Mouse (Mus musculus): ENCODE data around the gene Cx3cr1.

Cx3cr1 gene

GRCm38 (mm10) chr9:120081967-120082366 lies 12.3 kb upstream of the Cx3cr1 start:
- no peak for DNase-seq

GRCm38 (mm10) chr9:120081247-120081646 lies 11.6 kb upstream of the Cx3cr1 start:
- DNase-seq = peak; percentile 42

GRCm38 (mm10) chr9:120080546-120081108 lies 10.9 kb upstream of the Cx3cr1 start:
- no peak for DNase-seq

- no peak for DNase-seq
These were observed 10.2 kb upstream of the Cx3cr1 start for GRCm38 (mm10) chr9:120079901-120080300.

GRCm38 (mm10) chr9:120078241-120078640 lies 8.6 kb upstream of the Cx3cr1 start:
- no peak for DNase-seq

GRCm38 (mm10) chr9:120074516-120074915 lies 4.8 kb upstream of the Cx3cr1 start:
- DNase-seq = no peak

GRCm38 (mm10) chr9:120073169-120073568 lies 3.5 kb upstream of the Cx3cr1 start:
- peak; percentile 71 for DNase-seq

GRCm38 (mm10) chr9:120071251-120071650 lies 1.6 kb upstream of the Cx3cr1 start:
- DNase-seq = no peak

- DNase-seq = peak; percentile 22
These were observed 1.6 kb downstream of the Cx3cr1 start for GRCm38 (mm10) chr9:120068047-120068446.

GRCm38 (mm10) chr9:120067609-120068008 lies 2.1 kb downstream of the Cx3cr1 start:
- no peak for DNase-seq

- no peak for DNase-seq
These were observed 5.4 kb downstream of the Cx3cr1 start for GRCm38 (mm10) chr9:120064317-120064716.

- no peak for DNase-seq
These were observed 10.9 kb downstream of the Cx3cr1 start for GRCm38 (mm10) chr9:120058730-120059129.

- DNase-seq = no peak
These were observed 13.5 kb downstream of the Cx3cr1 start for GRCm38 (mm10) chr9:120056201-120056600.

- DNase-seq = peak; percentile 25
These were observed 15.0 kb downstream of the Cx3cr1 start for GRCm38 (mm10) chr9:120054545-120055277.

- DNase-seq = no peak
These were observed 20.3 kb downstream of the Cx3cr1 start for GRCm38 (mm10) chr9:120049407-120049806.

GRCm38 (mm10) chr9:120048495-120048894 lies 21.2 kb downstream of the Cx3cr1 start:
- no peak for DNase-seq

- DNase-seq = no peak
These were observed 26.6 kb downstream of the Cx3cr1 start for GRCm38 (mm10) chr9:120043115-120043514.

GRCm38 (mm10) chr9:120037414-120037813 lies 32.3 kb downstream of the Cx3cr1 start:
- no peak for DNase-seq

- no peak for DNase-seq
These were observed 35.3 kb downstream of the Cx3cr1 start for GRCm38 (mm10) chr9:120034375-120034774.

GRCm38 (mm10) chr9:120032710-120033109 lies 37.0 kb downstream of the Cx3cr1 start:
- DNase-seq = no peak

GRCm38 (mm10) chr9:120030421-120030820 lies 39.3 kb downstream of the Cx3cr1 start:
- DNase-seq = no peak

- no peak for DNase-seq
These were observed 39.8 kb downstream of the Cx3cr1 start for GRCm38 (mm10) chr9:120029880-120030279.

- peak; percentile 39 for DNase-seq
These were observed 42.1 kb downstream of the Cx3cr1 start for GRCm38 (mm10) chr9:120027401-120028151.

GRCm38 (mm10) chr9:120024625-120025024 lies 45.1 kb downstream of the Cx3cr1 start:
- no peak for DNase-seq

All from liver (tissue).